Mouse (Mus musculus): ENCODE measurements around the gene Gm44596. TPM values are rescaled to one million over a fixed set of nuclear protein-coding genes. Genes with fewer than 3 reads are reported as not detected.

The Gm44596 gene
- polyA plus RNA-seq, 1 experiment = not detected

GRCm38 (mm10) chr6:128385026-128385425 lies 9.7 kb downstream of the Gm44596 start:
- no peak overlapping the region for H3K9ac ChIP-seq (ENCODE audit: low read depth, poor library complexity, severe bottlenecking)

GRCm38 (mm10) chr6:128389185-128389584 lies 13.9 kb downstream of the Gm44596 start:
- TF ChIP-seq EP300 (IDR thresholded peaks at IDR 0.05; ENCODE audit: insufficient read depth, low read depth, low read length) = no peak
- TF ChIP-seq CTCF (IDR thresholded peaks at IDR 0.05; ENCODE audit: low read depth, low read length) = no peak
- TF ChIP-seq POLR2A (IDR thresholded peaks at IDR 0.05; ENCODE audit: insufficient read depth, low read length) = no peak
- Histone ChIP-seq H3K9me3 (replicated peaks; ENCODE audit: control insufficient read depth, insufficient read depth, low read length, poor library complexity, severe bottlenecking) (no peaks in the 10 kb centered on the region), H3K9ac (ENCODE audit: low read depth, poor library complexity, severe bottlenecking) (no peak overlapping the region), H3K4me3 (ENCODE audit: low read depth, low read length) (no peak overlapping the region), H3K4me1 (ENCODE audit: control insufficient read depth, insufficient read depth, low read length) (no peaks in the 10 kb centered on the region), H3K27ac (ENCODE audit: insufficient read depth, low read length) (no peak overlapping the region), H3K36me3 (ENCODE audit: control insufficient read depth, insufficient read depth, low read length, poor library complexity, severe bottlenecking) (no peaks in the 10 kb centered on the region), H3K27me3 (ENCODE audit: control insufficient read depth, insufficient read depth, low read length, poor library complexity, severe bottlenecking) (no peaks in the 10 kb centered on the region)

More at GRCm38 (mm10) chr6:128385026-128385425, 9.7 kb downstream of the Gm44596 start:
- no peak overlapping the region for H3K4me3 ChIP-seq (ENCODE audit: low read depth, low read length)
- H3K4me1 ChIP-seq (ENCODE audit: control insufficient read depth, insufficient read depth, low read length) = no peaks in the 10 kb centered on the region
- H3K27ac ChIP-seq (ENCODE audit: insufficient read depth, low read length) = no peak overlapping the region
- TF ChIP-seq CTCF (IDR thresholded peaks at IDR 0.05; ENCODE audit: low read depth, low read length) = no peak
- TF ChIP-seq EP300 (IDR thresholded peaks at IDR 0.05; ENCODE audit: insufficient read depth, low read depth, low read length) = no peak
- no peak for TF ChIP-seq POLR2A (IDR thresholded peaks at IDR 0.05; ENCODE audit: insufficient read depth, low read length)
- H3K9me3 ChIP-seq (replicated peaks; ENCODE audit: control insufficient read depth, insufficient read depth, low read length, poor library complexity, severe bottlenecking) = no peaks in the 10 kb centered on the region
- no peaks in the 10 kb centered on the region for H3K36me3 ChIP-seq (ENCODE audit: control insufficient read depth, insufficient read depth, low read length, poor library complexity, severe bottlenecking)
- H3K27me3 ChIP-seq (ENCODE audit: control insufficient read depth, insufficient read depth, low read length, poor library complexity, severe bottlenecking) = no peaks in the 10 kb centered on the region

- Histone ChIP-seq H3K9ac (ENCODE audit: low read depth, poor library complexity, severe bottlenecking) (no peak overlapping the region), H3K27me3 (ENCODE audit: control insufficient read depth, insufficient read depth, low read length, poor library complexity, severe bottlenecking) (no peaks in the 10 kb centered on the region), H3K9me3 (replicated peaks; ENCODE audit: control insufficient read depth, insufficient read depth, low read length, poor library complexity, severe bottlenecking) (no peaks in the 10 kb centered on the region), H3K36me3 (ENCODE audit: control insufficient read depth, insufficient read depth, low read length, poor library complexity, severe bottlenecking) (no peaks in the 10 kb centered on the region), H3K4me3 (ENCODE audit: low read depth, low read length) (no peak overlapping the region), H3K27ac (ENCODE audit: insufficient read depth, low read length) (no peak overlapping the region), H3K4me1 (ENCODE audit: control insufficient read depth, insufficient read depth, low read length) (no peaks in the 10 kb centered on the region)
- no peak for TF ChIP-seq CTCF (IDR thresholded peaks at IDR 0.05; ENCODE audit: low read depth, low read length)
- TF ChIP-seq POLR2A (IDR thresholded peaks at IDR 0.05; ENCODE audit: insufficient read depth, low read length) = no peak
- TF ChIP-seq EP300 (IDR thresholded peaks at IDR 0.05; ENCODE audit: insufficient read depth, low read depth, low read length) = no peak
Observed at GRCm38 (mm10) chr6:128390683-128391082, 15.4 kb downstream of the Gm44596 start.

GRCm38 (mm10) chr6:128397574-128398261 lies 22.4 kb downstream of the Gm44596 start:
- Histone ChIP-seq H3K27me3 (ENCODE audit: control insufficient read depth, insufficient read depth, low read length, poor library complexity, severe bottlenecking) (no peaks in the 10 kb centered on the region), H3K27ac (ENCODE audit: insufficient read depth, low read length) (no peak overlapping the region), H3K4me3 (ENCODE audit: low read depth, low read length) (no peak overlapping the region), H3K9ac (ENCODE audit: low read depth, poor library complexity, severe bottlenecking) (no peak overlapping the region), H3K9me3 (replicated peaks; ENCODE audit: control insufficient read depth, insufficient read depth, low read length, poor library complexity, severe bottlenecking) (no peaks in the 10 kb centered on the region), H3K36me3 (ENCODE audit: control insufficient read depth, insufficient read depth, low read length, poor library complexity, severe bottlenecking) (no peaks in the 10 kb centered on the region), H3K4me1 (ENCODE audit: control insufficient read depth, insufficient read depth, low read length) (no peaks in the 10 kb centered on the region)
- TF ChIP-seq CTCF (IDR thresholded peaks at IDR 0.05; ENCODE audit: low read depth, low read length) (no peak), POLR2A (IDR thresholded peaks at IDR 0.05; ENCODE audit: insufficient read depth, low read length) (no peak), EP300 (IDR thresholded peaks at IDR 0.05; ENCODE audit: insufficient read depth, low read depth, low read length) (no peak)

- Histone ChIP-seq H3K9me3 (replicated peaks; ENCODE audit: control insufficient read depth, insufficient read depth, low read length, poor library complexity, severe bottlenecking) (no peaks in the 10 kb centered on the region), H3K9ac (ENCODE audit: low read depth, poor library complexity, severe bottlenecking) (0 out of 2 replicates have a peak within 1 kb of the TSS, but pooled peaks have one; percentile 6), H3K4me3 (ENCODE audit: low read depth, low read length) (peak within 1 kb of the TSS; percentile 28), H3K27ac (ENCODE audit: insufficient read depth, low read length) (no peak within 1 kb of the TSS), H3K27me3 (ENCODE audit: control insufficient read depth, insufficient read depth, low read length, poor library complexity, severe bottlenecking) (no peaks in the 10 kb centered on the region), H3K4me1 (ENCODE audit: control insufficient read depth, insufficient read depth, low read length) (no peaks in the 10 kb centered on the region), H3K36me3 (ENCODE audit: control insufficient read depth, insufficient read depth, low read length, poor library complexity, severe bottlenecking) (no peaks in the 10 kb centered on the region)
- TF ChIP-seq EP300 (IDR thresholded peaks at IDR 0.05; ENCODE audit: insufficient read depth, low read depth, low read length) (no peak), CTCF (IDR thresholded peaks at IDR 0.05; ENCODE audit: low read depth, low read length) (no peak), POLR2A (IDR thresholded peaks at IDR 0.05; ENCODE audit: insufficient read depth, low read length) (no peak)
Observed at GRCm38 (mm10) chr6:128398996-128399395, 23.7 kb downstream of the Gm44596 start, which contains the start of gene Nrip2. Gene Nrip2, plus strand, starts transcription at chr6:128399296.
